ENCODE assay signal across 24 mouse cellular contexts in genomic region chr17:43886262-43886661, GRCm38 (mm10).
"Had no signal": no experiment of that assay in that cellular context is flagged by ENCODE, and none has a peak within 500 bp of the region (broad histone marks: within the 10 kb centered on the region; RNA-seq: fewer than 3 reads in every experiment).

No protein-coding gene starts in this region.

- H3K9ac ChIP-seq: heart, embryonic 12.5 days; hindbrain, embryonic 12.5 days; hindbrain, embryonic 14.5 days; intestine, embryonic 15.5 days; limb, embryonic 12.5 days had no signal

- H3K9me3 ChIP-seq: heart, embryonic 10.5 days; heart, embryonic 12.5 days; hindbrain, embryonic 10.5 days; hindbrain, embryonic 12.5 days; intestine, embryonic 15.5 days; limb, embryonic 10.5 days; limb, embryonic 12.5 days had no signal

- H3K4me1 ChIP-seq: heart, embryonic 10.5 days; hindbrain, embryonic 10.5 days; hindbrain, embryonic 12.5 days; intestine, embryonic 15.5 days; limb, embryonic 12.5 days had no signal

- H3K4me3 ChIP-seq: heart, embryonic 10.5 days; heart, embryonic 12.5 days; hindbrain, embryonic 10.5 days; hindbrain, embryonic 12.5 days; intestine, embryonic 15.5 days; layer of hippocampus, adult 2 months; left cerebral cortex, adult 2 months; limb, embryonic 10.5 days; limb, embryonic 12.5 days had no signal

- H3K36me3 ChIP-seq: heart, embryonic 10.5 days; heart, embryonic 12.5 days; hindbrain, embryonic 10.5 days; hindbrain, embryonic 12.5 days; intestine, embryonic 15.5 days; limb, embryonic 10.5 days; limb, embryonic 12.5 days had no signal

- H3K27ac ChIP-seq: heart, embryonic 10.5 days; hindbrain, embryonic 10.5 days; hindbrain, embryonic 12.5 days; hindbrain, embryonic 14.5 days; intestine, embryonic 15.5 days; layer of hippocampus, adult 2 months; left cerebral cortex, adult 2 months; limb, embryonic 10.5 days; limb, embryonic 12.5 days had no signal

- H3K27me3 ChIP-seq: heart, embryonic 12.5 days; hindbrain, embryonic 12.5 days; intestine, embryonic 15.5 days had no signal

- H3K4me2 ChIP-seq: heart, embryonic 12.5 days; hindbrain, embryonic 12.5 days; hindbrain, embryonic 14.5 days; intestine, embryonic 15.5 days; limb, embryonic 12.5 days had no signal

- ATAC-seq: hindbrain, embryonic 16.5 days; inflammation-experienced regulatory T-cells, adult 6 months; intestine, embryonic 15.5 days; intestine, postnatal 0 days had no signal

- DNase-seq: gastrocnemius, postnatal 14 days; gastrocnemius, postnatal 36 days; heart, adult 11 months; heart, postnatal 10 days; heart, postnatal 4 days; kidney, adult 18-20 months; kidney, adult 8-10 months; kidney, postnatal 10 days; kidney, postnatal 25 days; kidney, postnatal 4 days; liver had no signal
